Mouse (Mus musculus): Measurements from ENCODE around the gene Bdkrb1.

Gene Bdkrb1

GRCm38 (mm10) chr12:105599098-105599497 lies 3.8 kb upstream of the Bdkrb1 start:
- DNase-seq: no peak

DNA sequence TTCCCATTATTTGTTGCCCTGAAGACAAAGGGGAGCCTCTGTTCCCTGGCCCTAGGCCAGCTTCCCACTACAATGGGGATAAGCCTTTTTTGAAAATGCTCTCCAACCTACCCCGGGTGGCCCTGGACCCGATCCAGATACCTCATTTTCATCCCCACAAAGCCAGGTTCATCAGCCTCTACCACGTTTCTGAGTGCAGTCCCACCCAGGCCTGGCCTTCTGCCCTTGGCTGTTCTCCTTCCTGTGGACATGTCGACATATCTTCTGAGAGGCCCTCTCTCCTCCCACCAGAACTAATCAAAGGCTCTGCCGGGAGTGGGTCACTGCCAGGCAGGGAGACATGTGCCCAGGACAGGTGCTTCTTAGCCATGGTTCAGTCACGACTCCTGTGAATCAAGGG lies 1.3 kb upstream of the Bdkrb1 start:
- DNase-seq: no peak

- DNase-seq: no peak
Observed at GRCm38 (mm10) chr12:105603904-105604303, 1.0 kb downstream of the Bdkrb1 start.

DNA sequence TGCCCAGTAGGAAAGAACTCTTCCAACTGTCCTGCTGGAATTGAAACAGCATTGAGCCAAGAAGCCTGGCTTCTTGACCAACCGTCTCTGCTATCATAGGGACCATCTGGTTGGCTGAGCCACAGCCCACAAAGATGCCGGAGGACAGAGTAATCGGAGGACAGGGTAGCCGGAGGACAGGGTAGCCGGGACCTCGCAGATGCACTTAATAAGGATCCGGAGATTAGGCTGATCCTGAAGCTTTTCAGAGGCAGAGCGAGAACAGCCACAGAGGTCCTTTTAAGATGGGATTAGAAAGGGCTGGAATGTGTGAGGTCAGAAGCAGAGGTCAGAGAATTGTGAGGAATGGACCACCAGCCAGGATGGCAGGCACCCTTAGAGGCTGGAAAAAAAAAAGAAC lies 2.3 kb downstream of the Bdkrb1 start:
- DNase-seq: no peak

DNA sequence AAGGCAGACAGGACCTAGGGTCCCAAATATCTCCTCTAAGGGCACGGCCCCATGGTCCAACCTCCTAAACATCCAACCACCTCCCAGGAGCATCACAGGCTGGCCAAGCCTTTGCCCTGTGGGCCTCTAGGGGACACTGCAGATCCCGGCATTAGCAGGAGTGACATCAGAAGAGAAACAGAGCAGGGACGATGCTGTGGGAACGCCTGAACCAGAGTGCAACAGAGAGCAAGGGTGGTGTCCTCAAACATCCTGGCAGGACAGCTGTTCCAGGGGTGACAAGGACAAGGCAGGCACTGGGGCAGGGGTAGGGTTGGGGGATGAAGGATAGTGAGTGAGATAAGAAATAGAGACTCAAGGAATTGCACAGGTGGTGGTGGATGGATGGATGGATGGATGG lies 4.0 kb downstream of the Bdkrb1 start:
- DNase-seq: no peak

DNA sequence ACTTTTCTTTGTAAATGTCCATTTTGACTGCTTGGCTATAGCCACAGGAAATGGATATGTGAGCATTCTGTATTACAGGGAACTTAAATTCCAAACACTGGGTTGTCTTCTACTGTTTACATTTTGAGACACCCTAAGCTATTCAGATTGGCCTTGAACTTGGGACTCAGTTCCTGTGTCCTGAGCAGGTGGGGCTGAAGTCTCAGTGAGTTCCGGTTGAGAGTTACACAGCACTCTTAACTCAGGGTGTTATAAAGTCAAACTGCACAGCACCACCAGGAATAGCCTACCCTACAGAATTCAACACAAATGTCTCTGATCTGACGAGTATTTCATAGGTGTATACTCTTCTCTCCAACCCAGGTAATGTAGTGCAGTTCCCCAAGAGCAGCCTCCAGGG lies 8.2 kb downstream of the Bdkrb1 start:
- DNase-seq: no peak

DNA sequence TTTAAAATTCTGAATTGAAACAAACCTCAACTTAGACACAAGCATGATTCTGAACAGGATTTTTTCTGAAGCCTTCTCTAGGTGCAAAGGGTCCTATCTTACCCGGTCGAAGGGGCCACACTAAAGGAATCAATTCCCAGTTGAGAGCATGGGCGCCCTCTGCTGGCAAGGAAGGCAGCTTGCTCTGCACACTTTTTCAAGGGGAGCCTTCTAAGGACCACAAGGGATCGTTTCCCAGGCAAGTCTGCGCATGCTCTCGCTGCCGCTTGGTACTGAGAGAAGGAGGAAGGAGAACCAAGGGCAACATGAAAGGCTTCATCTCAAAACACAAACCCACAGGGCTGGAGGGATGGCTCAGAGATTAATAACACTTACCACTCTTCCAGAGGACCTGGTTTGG lies 8.9 kb downstream of the Bdkrb1 start:
- DNase-seq: peak; percentile 55 to 58

DNA sequence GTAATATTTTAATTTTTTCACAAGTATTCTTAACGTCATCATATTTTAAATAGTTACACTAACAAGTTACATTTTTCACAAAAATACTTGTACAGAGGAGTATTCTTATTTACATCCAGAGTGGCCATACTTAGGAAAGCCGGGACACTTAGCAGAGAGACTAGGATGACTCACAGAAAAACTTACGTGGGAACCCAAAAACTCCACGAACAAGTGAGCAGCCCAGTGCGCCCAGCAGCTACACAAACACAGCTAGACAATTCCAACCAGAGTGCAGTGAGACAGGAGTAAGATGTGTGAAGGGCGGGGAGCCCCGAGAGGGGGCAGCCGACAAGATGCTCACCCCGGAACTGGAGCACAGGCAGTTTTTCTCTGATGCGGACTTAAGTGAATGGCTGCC lies 10.7 kb downstream of the Bdkrb1 start:
- no peak for DNase-seq

DNA sequence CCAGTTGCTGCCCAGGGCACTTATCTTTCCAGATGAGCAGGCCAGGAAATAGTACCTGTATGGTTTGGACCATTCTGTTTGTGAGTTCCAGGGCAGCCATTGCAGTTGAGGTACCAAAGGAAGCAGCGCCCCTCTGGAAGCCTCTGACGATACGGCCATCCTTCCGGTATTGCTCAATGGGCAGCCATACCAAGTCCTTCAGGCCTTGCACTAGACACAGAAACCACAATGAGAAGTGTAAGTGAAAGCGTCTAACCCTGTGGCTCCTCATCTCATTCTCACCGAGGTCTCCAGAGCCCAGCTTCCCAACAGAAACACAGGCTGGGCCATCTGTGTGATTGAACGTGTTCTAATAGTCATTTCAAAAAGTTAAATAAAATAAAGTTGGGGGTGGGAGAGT lies 19.2 kb downstream of the Bdkrb1 start:
- DNase-seq: no peak

DNA sequence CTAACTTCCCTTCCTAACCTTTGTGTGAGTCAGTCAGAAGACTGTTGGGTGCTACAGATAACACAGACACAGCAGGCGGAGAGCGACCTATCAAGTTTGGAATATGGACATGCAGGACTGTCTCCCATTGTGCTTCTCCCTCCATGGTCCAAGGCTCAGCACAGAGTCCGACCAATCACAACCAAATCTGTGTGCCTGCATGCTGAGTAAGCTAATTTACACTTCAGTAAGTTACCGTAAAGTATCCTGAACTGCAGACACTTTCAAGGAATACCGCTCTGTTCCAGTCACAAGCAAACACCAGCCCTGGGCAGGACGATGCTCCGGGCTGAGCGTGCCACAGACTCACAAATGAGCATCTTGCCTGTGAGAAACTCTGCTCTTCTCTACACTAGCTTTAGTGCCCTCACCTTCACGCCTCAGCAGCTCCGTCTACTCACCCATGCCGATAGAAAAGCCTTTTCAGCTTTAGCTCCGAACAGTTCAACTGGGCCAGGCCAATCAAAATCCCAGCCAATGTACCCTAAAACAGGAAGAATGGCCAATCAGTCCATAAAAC lies 20.2 kb downstream of the Bdkrb1 start:
- DNase-seq: no peak

GRCm38 (mm10) chr12:105625798-105626197 lies 22.9 kb downstream of the Bdkrb1 start:
- DNase-seq: no peak

DNA sequence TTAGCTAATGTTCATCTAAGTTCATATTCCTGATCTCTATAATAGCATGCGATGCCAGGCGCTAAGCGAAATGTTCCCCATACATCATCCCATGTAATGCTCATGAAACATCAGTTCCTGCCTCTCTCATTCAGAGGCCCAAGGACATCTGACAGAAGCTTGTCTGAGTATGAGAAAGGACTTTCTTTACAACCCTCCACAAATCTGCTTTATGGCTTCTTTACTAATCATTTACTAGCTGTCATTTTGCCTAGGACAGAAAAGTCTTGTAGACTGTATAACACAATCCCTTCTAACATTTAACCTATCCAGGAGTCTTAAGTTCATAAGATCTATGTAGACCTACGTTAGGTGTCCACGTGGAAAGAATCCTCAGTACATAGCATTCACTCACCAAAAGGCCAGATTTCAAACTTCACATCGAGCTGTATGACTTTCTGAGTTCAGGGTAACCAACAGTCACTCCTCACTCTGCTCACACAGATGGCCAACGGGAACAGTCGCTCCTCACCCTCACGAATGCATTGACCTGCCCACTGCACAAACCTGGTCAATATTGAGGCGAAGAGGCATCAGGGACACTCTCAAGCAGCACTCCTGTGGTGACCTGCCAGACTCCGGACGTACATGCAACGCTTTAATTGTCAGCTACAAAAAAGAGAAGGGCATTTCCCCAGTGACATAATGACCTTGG lies 31.6 kb downstream of the Bdkrb1 start:
- no peak for DNase-seq

DNA sequence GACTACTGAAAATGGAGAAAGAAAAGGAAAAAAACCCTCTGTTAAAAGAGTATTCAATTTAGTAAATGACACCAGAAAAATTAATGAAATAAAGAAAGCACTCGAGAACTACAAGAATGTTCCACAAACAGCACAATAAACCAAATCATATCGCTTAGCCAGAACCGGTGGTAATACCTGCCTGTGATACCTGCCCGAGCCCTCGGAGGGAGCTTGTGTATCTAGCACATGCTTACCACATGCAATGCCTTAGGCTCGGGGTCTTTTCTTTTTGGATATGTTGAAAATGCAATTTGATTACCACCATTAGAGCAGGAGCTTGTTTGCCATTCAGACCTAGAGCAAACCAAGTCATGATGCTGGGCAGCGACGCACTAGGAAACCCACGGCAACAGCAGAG lies 33.7 kb downstream of the Bdkrb1 start:
- no peak for DNase-seq

DNA sequence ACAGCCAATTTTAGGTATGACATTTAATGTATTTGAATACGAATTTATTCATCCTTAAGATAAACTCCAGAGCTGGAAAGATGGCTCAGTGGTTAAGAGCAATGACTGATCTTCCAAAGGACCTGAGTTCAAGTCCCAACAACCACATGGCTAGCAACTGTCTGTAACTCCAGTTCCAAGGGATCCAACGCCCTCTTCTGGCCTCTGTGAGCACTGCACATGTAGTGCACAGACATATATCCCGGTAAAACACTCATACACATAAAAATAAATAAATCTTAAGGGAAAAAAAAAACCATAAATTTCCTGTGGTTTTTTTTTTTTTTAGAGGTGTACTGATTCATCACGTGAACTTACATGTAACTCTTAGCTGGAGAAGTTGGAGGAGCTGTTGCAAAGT lies 34.7 kb downstream of the Bdkrb1 start:
- no peak for DNase-seq

DNA sequence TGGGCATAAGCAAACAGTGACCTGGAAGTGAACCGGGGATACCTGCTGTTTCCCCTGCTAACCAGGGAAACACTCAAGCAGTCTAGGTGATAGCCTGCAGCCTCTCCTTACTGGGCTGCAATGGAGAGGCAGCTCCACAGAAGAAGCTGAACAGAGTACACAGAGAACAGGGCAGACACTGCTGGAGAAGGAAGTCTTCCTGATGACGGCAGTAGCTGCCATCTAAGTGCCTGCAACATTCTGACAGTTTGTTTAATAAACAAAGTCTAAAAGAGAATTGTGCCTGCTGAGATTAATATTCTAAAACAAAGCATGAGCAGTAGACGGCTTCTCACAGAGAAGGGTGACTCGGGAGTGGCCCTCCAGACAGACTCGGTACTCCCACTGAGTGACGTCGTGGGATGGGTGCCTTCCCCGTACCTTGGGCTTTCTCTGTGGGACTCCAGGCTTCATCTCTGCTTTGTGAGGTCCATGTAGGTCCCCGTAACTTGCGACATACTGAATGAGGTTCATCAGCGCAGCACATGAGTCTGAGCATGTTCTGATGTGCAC lies 40.0 kb downstream of the Bdkrb1 start:
- peak; percentile 6 to 28 for DNase-seq
